Mouse (Mus musculus): ENCODE results near the gene Vil1.
A peak's percentile ranks its signal among the peaks of the same experiment; 100 is the strongest.

Gene Vil1

GRCm38 (mm10) chr1:74408589-74409504, at the start of gene Vil1:
Gene Vil1, plus strand, starts transcription at chr1:74409376.
- DNase-seq (ENCODE audit: low read depth, low spot score) = no peak

GRCm38 (mm10) chr1:74359952-74360517, 49.1 kb upstream of the Vil1 start:
- no peak for DNase-seq (ENCODE audit: low read depth, low spot score)

- peak; percentile 90 for DNase-seq (ENCODE audit: low read depth, low spot score)
Measured at GRCm38 (mm10) chr1:74361812-74362211, 47.4 kb upstream of the Vil1 start, which contains the start of gene Catip. Gene Catip, plus strand, starts transcription at chr1:74362108.

GRCm38 (mm10) chr1:74362325-74363229, 46.6 kb upstream of the Vil1 start:
- no peak for DNase-seq (ENCODE audit: low read depth, low spot score)

- DNase-seq (ENCODE audit: low read depth, low spot score) = no peak
Measured at GRCm38 (mm10) chr1:74363437-74363836, 45.7 kb upstream of the Vil1 start.

GRCm38 (mm10) chr1:74364270-74364669, 44.9 kb upstream of the Vil1 start:
- no peak for DNase-seq (ENCODE audit: low read depth, low spot score)

GRCm38 (mm10) chr1:74367886-74368645, 41.1 kb upstream of the Vil1 start:
- DNase-seq (ENCODE audit: low read depth, low spot score) = no peak

GRCm38 (mm10) chr1:74370040-74370439, 39.1 kb upstream of the Vil1 start:
- no peak for DNase-seq (ENCODE audit: low read depth, low spot score)

GRCm38 (mm10) chr1:74373372-74373771, 35.8 kb upstream of the Vil1 start:
- no peak for DNase-seq (ENCODE audit: low read depth, low spot score)

GRCm38 (mm10) chr1:74374980-74375379, 34.2 kb upstream of the Vil1 start, which contains the start of gene Slc11a1:
Gene Slc11a1, plus strand, starts transcription at chr1:74375195.
- no peak for DNase-seq (ENCODE audit: low read depth, low spot score)

- no peak for DNase-seq (ENCODE audit: low read depth, low spot score)
Measured at GRCm38 (mm10) chr1:74375561-74375960, 33.6 kb upstream of the Vil1 start.

GRCm38 (mm10) chr1:74376396-74376795, 32.8 kb upstream of the Vil1 start:
- no peak for DNase-seq (ENCODE audit: low read depth, low spot score)

- DNase-seq (ENCODE audit: low read depth, low spot score) = no peak
Measured at GRCm38 (mm10) chr1:74379058-74379504, 30.1 kb upstream of the Vil1 start.

GRCm38 (mm10) chr1:74380484-74380883, 28.7 kb upstream of the Vil1 start:
- DNase-seq (ENCODE audit: low read depth, low spot score) = no peak

- no peak for DNase-seq (ENCODE audit: low read depth, low spot score)
Measured at GRCm38 (mm10) chr1:74381588-74382021, 27.6 kb upstream of the Vil1 start.

GRCm38 (mm10) chr1:74383385-74383784, 25.8 kb upstream of the Vil1 start:
- DNase-seq (ENCODE audit: low read depth, low spot score) = no peak

GRCm38 (mm10) chr1:74384525-74384924, 24.7 kb upstream of the Vil1 start:
- DNase-seq (ENCODE audit: low read depth, low spot score) = no peak

GRCm38 (mm10) chr1:74385064-74385463, 24.1 kb upstream of the Vil1 start:
- DNase-seq (ENCODE audit: low read depth, low spot score) = no peak

- DNase-seq (ENCODE audit: low read depth, low spot score) = no peak
Measured at GRCm38 (mm10) chr1:74385531-74385930, 23.6 kb upstream of the Vil1 start.

GRCm38 (mm10) chr1:74386363-74386713, 22.8 kb upstream of the Vil1 start:
- DNase-seq (ENCODE audit: low read depth, low spot score) = no peak

Measured in telencephalon, adult 2 months (tissue).